Mouse (Mus musculus) heart, postnatal 0 days (tissue): ENCODE data around the gene Rbpjl. TPM values are rescaled to one million over a fixed set of nuclear protein-coding genes. Genes with fewer than 3 reads are reported as not detected.

Source experiments
- ATAC-seq: fragments of 200-750 bp; cut with Nextera tagmentation; 2 replicates; pipeline ENCODE4 v1.8.0; 2017; ENCODE audit warnings: low read depth, moderate number of reproducible peaks, moderate library complexity; ENCODE audit not compliant: insufficient read depth
- DNase-seq: peaks from one replicate; pipeline ENCODE4 v3.0.0-alpha.2; 2016; ENCODE audit warnings: low spot score
- H3K27ac ChIP-seq: fragments of 300-500 bp; sonication (generic); 2 replicates; pipeline ENCODE4 v1.5.1; 2014; ENCODE audit warnings: low read depth, mild to moderate bottlenecking
- H3K27me3 ChIP-seq: fragments of 300-500 bp; sonication (generic); 2 replicates; pipeline ENCODE4 v1.6.1; 2014; ENCODE audit warnings: low read length, mixed read lengths; ENCODE audit not compliant: control insufficient read depth, insufficient read depth
- H3K36me3 ChIP-seq: fragments of 300-500 bp; sonication (generic); replicated peaks from 2 replicates; pipeline ENCODE4 v1.6.1; 2014; ENCODE audit warnings: low read length, mixed read lengths; ENCODE audit not compliant: control insufficient read depth, insufficient read depth
- H3K4me1 ChIP-seq: fragments of 300-500 bp; sonication (generic); 2 replicates; pipeline ENCODE4 v1.6.1; 2014; ENCODE audit warnings: antibody characterized with exemption; ENCODE audit not compliant: control insufficient read depth, insufficient read depth
- H3K4me2 ChIP-seq: fragments of 300-500 bp; sonication (generic); 2 replicates; pipeline ENCODE4 v1.6.1; 2014; ENCODE audit warnings: low read depth, mild to moderate bottlenecking, low read length, moderate library complexity
- H3K4me3 ChIP-seq: fragments of 300-500 bp; sonication (generic); 2 replicates; pipeline ENCODE4 v1.5.1; 2014; ENCODE audit warnings: low read depth, low read length
- H3K9ac ChIP-seq: fragments of 300-500 bp; sonication (generic); replicated peaks from 2 replicates; pipeline ENCODE4 v1.6.1; 2014; ENCODE audit warnings: low read depth, low read length, mixed read lengths
- H3K9me3 ChIP-seq: fragments of 300-500 bp; sonication (generic); replicated peaks from 2 replicates; pipeline ENCODE4 v1.6.1; 2016; ENCODE audit warnings: low read length; ENCODE audit not compliant: control insufficient read depth
- CTCF ChIP-seq: IDR thresholded peaks from 2 replicates; pipeline ENCODE4 v1.5.1; 2016; ENCODE audit warnings: antibody characterized with exemption, control low read depth, low read depth
- EP300 ChIP-seq: IDR thresholded peaks from 2 replicates; pipeline ENCODE4 v1.6.1; 2016; ENCODE audit warnings: antibody characterized with exemption, low read depth
- WGBS: fragments of 180-500 bp; shearing (Covaris S2); extraction: QIAGEN DNeasy Blood & Tissue Kit; methylation state at CpG from one replicate; pipeline ENCODE4 v1.1.7; 2014; 5-methylcytosine and 5-hydroxymethylcytosine counted together
- polyA plus RNA-seq: library from polyadenylated mRNA; unstranded; fragments of >200 nt; fragmentation: Nextera tagmentation; extraction: Ambion mirVana; gene quantifications from 2 replicates; pipeline ENCODE4 v1.2.1, GENCODE M21; 2015
- total RNA-seq: library from RNA; depleted of rRNA; stranded (reverse); fragments of >200 nt; gene quantifications from 2 replicates; pipeline ENCODE4 v1.2.3, GENCODE M21; 2014; ENCODE audit warnings: low replicate concordance

The Rbpjl gene
- total and polyA plus RNA-seq, 2 experiments from 2014 or later, result 0.05 TPM; not detected in 1

DNA sequence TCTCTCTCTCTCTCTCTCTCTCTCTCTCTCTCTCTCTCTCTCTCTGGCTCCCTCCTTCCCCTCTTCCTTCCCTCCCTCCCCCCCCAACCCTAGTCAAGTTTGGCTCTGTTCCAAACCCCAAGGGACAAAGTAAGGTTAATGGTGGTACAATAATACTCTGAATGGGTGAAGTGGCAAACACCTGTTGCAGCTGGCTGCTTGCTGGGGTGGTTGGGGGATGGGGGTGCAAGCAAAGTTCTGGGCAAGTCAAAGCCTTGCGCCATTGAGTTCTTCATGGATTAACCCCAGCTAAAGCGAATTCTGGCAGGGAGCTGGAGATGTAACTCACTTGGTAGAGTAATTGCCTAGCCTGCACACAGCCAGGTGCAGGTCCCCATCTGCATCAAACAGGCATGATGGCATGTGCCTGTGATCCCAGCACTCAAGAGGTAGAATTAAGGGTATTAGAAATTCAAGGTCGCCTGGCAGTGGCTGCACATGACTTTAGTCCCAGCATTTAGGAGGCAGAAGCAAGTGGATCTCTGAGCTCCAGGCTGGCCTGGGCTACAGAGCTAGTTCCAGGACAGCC lies 15.5 kb downstream of the Rbpjl start:
- Histone ChIP-seq H3K9me3 (no peaks in the 10 kb centered on the region), H3K27me3 (peaks cover 26% of the 10 kb centered on the region), H3K4me2 (no peak overlapping the region), H3K9ac (no peak overlapping the region), H3K36me3 (no peaks in the 10 kb centered on the region), H3K4me1 (no peaks in the 10 kb centered on the region), H3K27ac (no peak overlapping the region), H3K4me3 (no peak overlapping the region)
- TF ChIP-seq CTCF, result no peak
- TF ChIP-seq EP300, result no peak
- ATAC-seq (no peak), DNase-seq (no peak)
- 43% methylated on average over 3 of the region's 3 CpGs for WGBS

GRCm38 (mm10) chr2:164419489-164419888 lies 16.5 kb downstream of the Rbpjl start:
- Histone ChIP-seq H3K4me2 (no peak overlapping the region), H3K27ac (no peak overlapping the region), H3K9me3 (no peaks in the 10 kb centered on the region), H3K4me3 (no peak overlapping the region), H3K9ac (no peak overlapping the region), H3K36me3 (0 out of 2 replicates have a peak, but pooled peaks cover 4% of the 10 kb centered on the region), H3K4me1 (no peaks in the 10 kb centered on the region), H3K27me3 (peaks cover 15% of the 10 kb centered on the region; the same call in 1 of the 2 replicates)
- TF ChIP-seq CTCF (no peak), EP300 (no peak)
- ATAC-seq, result no peak
- no peak for DNase-seq
- 14% methylated on average over 3 of the region's 3 CpGs for WGBS

- Histone ChIP-seq H3K4me1 (no peaks in the 10 kb centered on the region), H3K27ac (no peak overlapping the region), H3K4me3 (no peak overlapping the region), H3K4me2 (no peak overlapping the region), H3K36me3 (0 out of 2 replicates have a peak, but pooled peaks cover 6% of the 10 kb centered on the region), H3K9me3 (no peaks in the 10 kb centered on the region), H3K27me3 (peaks cover 6% of the 10 kb centered on the region; the same call in 1 of the 2 replicates), H3K9ac (no peak overlapping the region)
- TF ChIP-seq CTCF (no peak), EP300 (no peak)
- 78% methylated on average over 7 of the region's 7 CpGs for WGBS
- DNase-seq (no peak), ATAC-seq (no peak)
Measured at GRCm38 (mm10) chr2:164421306-164421705, 18.4 kb downstream of the Rbpjl start.

DNA sequence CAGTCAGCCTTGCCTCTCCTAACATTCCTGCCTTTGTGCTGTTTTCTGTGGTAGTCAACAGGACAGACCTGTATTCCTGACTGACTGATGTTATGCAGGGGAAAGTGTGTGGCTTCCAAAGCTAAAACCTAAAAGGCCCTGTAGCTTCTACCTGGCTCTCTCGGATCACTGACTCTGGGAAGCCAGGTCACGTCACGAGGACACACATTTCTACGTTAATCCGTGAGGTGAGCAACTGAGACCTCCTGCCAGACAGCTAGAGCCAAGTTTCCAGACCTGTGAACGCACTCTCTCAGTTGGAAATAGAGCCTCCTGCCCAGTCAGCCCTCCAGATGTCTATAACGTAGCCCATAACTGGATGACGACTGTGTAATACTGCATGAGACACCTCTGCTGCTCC lies 19.0 kb downstream of the Rbpjl start:
- Histone ChIP-seq H3K27me3 (peaks cover 6% of the 10 kb centered on the region; the same call in 1 of the 2 replicates), H3K27ac (no peak overlapping the region), H3K9ac (no peak overlapping the region), H3K9me3 (no peaks in the 10 kb centered on the region), H3K4me2 (no peak overlapping the region), H3K4me1 (no peaks in the 10 kb centered on the region), H3K36me3 (peaks cover 7% of the 10 kb centered on the region; the same call in 1 of the 2 replicates), H3K4me3 (no peak overlapping the region)
- ATAC-seq, result no peak
- 85% methylated on average over 8 of the region's 8 CpGs for WGBS
- DNase-seq, result no peak
- TF ChIP-seq CTCF, result no peak
- TF ChIP-seq EP300, result no peak

DNA sequence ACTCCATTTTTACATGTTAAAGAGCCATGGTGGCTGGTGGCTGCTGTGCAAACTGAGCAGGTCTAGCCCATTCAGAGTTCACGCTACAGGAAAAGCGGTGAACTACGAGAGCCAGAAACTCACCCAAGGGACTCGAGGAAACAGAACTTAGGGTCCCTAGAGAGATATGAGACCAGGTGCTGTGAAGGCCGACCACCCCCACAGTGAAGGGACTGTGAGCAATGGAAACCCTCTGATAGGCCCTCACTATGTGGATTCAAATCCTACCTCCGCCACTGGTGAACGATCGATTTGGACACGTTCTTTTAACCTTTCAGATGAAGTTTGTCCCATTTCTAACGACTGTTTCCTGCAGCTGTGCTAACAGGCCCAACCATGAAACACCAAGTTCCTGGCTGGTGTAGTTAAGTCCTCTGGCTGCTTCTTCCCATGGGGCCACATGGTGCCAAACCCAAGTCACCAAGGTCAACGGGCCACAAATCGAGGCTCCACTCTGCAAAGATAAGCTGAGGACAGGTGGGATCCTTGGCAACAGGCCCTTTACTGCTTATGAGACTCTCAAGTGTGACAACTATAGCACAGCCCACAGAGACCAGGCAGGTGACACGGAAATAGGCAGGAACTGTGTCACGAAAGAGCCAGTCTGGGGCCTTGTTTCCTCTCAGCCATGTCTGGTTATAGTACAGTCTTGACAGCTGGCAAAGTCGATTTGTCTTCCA lies 19.9 kb downstream of the Rbpjl start:
- Histone ChIP-seq H3K9me3 (no peaks in the 10 kb centered on the region), H3K4me2 (no peak overlapping the region), H3K9ac (no peak overlapping the region), H3K4me1 (no peaks in the 10 kb centered on the region), H3K27me3 (peaks cover 6% of the 10 kb centered on the region; the same call in 1 of the 2 replicates), H3K27ac (no peak overlapping the region), H3K36me3 (peaks cover 16% of the 10 kb centered on the region), H3K4me3 (no peak overlapping the region)
- no peak for ATAC-seq
- no peak for DNase-seq
- 72% methylated on average over 15 of the region's 15 CpGs for WGBS
- TF ChIP-seq CTCF, result no peak
- no peak for TF ChIP-seq EP300
